Mouse (Mus musculus): Measurements from ENCODE around the gene Anp32a. TPM values are rescaled to one million over a fixed set of nuclear protein-coding genes. Genes with fewer than 3 reads are reported as not detected.

The Anp32a gene
- polyA plus RNA-seq, 1 experiment from 2014 or later = 112 TPM

GRCm38 (mm10) chr9:62351200-62351599, 10.1 kb downstream of the Anp32a start:
- Histone ChIP-seq H3K27ac (ENCODE audit: low read depth, low read length) (peak overlapping the region; percentile 0; the same call in 1 of the 2 replicates), H3K27me3 (replicated peaks; ENCODE audit: control insufficient read depth, insufficient read depth, low read length) (no peaks in the 10 kb centered on the region), H3K36me3 (ENCODE audit: control insufficient read depth, insufficient read depth, low read length) (peaks cover 9% of the 10 kb centered on the region; the same call in 1 of the 2 replicates), H3K9ac (ENCODE audit: low read depth, low read length) (no peak overlapping the region), H3K9me3 (ENCODE audit: control insufficient read depth, low read length) (no peaks in the 10 kb centered on the region), H3K4me2 (0 out of 2 replicates have a peak overlapping the region, but pooled peaks have one; percentile 16), H3K4me3 (ENCODE audit: low read depth, low read length) (no peak overlapping the region), H3K4me1 (replicated peaks; ENCODE audit: control insufficient read depth, insufficient read depth, low read length) (peaks cover 85% of the 10 kb centered on the region)
- ATAC-seq (replicated peaks; ENCODE audit: low FRiP score) (no peak), DNase-seq (ENCODE audit: low spot score) (no peak)
- 36% methylated on average over 4 of the region's 4 CpGs for WGBS

- 33% methylated on average over 7 of the region's 7 CpGs for WGBS
- peak overlapping the region; percentile 67; the same call in 1 of the 2 replicates for H3K27ac ChIP-seq (ENCODE audit: low read depth, low read length)
- ATAC-seq (replicated peaks; ENCODE audit: low FRiP score) (peak; percentile 93), DNase-seq (ENCODE audit: low spot score) (no peak)
- H3K36me3 ChIP-seq (ENCODE audit: control insufficient read depth, insufficient read depth, low read length) = peaks cover 10% of the 10 kb centered on the region; the same call in 1 of the 2 replicates
- H3K27me3 ChIP-seq (replicated peaks; ENCODE audit: control insufficient read depth, insufficient read depth, low read length) = no peaks in the 10 kb centered on the region
- H3K4me2 ChIP-seq = peak overlapping the region; percentile 28
- H3K4me3 ChIP-seq (ENCODE audit: low read depth, low read length) = no peak overlapping the region
- H3K9me3 ChIP-seq (ENCODE audit: control insufficient read depth, low read length) = no peaks in the 10 kb centered on the region
- peaks cover 84% of the 10 kb centered on the region for H3K4me1 ChIP-seq (replicated peaks; ENCODE audit: control insufficient read depth, insufficient read depth, low read length)
- no peak overlapping the region for H3K9ac ChIP-seq (ENCODE audit: low read depth, low read length)
Measured at GRCm38 (mm10) chr9:62353784-62354183, 12.7 kb downstream of the Anp32a start.

GRCm38 (mm10) chr9:62354838-62355719, 14.0 kb downstream of the Anp32a start:
- Histone ChIP-seq H3K36me3 (ENCODE audit: control insufficient read depth, insufficient read depth, low read length) (peaks cover 10% of the 10 kb centered on the region; the same call in 1 of the 2 replicates), H3K27me3 (replicated peaks; ENCODE audit: control insufficient read depth, insufficient read depth, low read length) (no peaks in the 10 kb centered on the region), H3K9me3 (ENCODE audit: control insufficient read depth, low read length) (no peaks in the 10 kb centered on the region), H3K4me3 (ENCODE audit: low read depth, low read length) (no peak overlapping the region), H3K27ac (ENCODE audit: low read depth, low read length) (no peak overlapping the region), H3K4me1 (replicated peaks; ENCODE audit: control insufficient read depth, insufficient read depth, low read length) (peaks cover 76% of the 10 kb centered on the region), H3K4me2 (no peak overlapping the region), H3K9ac (ENCODE audit: low read depth, low read length) (no peak overlapping the region)
- no peak for DNase-seq (ENCODE audit: low spot score)
- no peak for ATAC-seq (replicated peaks; ENCODE audit: low FRiP score)
- 86% methylated on average over 16 of the region's 16 CpGs for WGBS

GRCm38 (mm10) chr9:62355763-62356162, 14.7 kb downstream of the Anp32a start:
- Histone ChIP-seq H3K9me3 (ENCODE audit: control insufficient read depth, low read length) (no peaks in the 10 kb centered on the region), H3K4me3 (ENCODE audit: low read depth, low read length) (no peak overlapping the region), H3K4me2 (no peak overlapping the region), H3K36me3 (ENCODE audit: control insufficient read depth, insufficient read depth, low read length) (peaks cover 10% of the 10 kb centered on the region; the same call in 1 of the 2 replicates), H3K27me3 (replicated peaks; ENCODE audit: control insufficient read depth, insufficient read depth, low read length) (no peaks in the 10 kb centered on the region), H3K27ac (ENCODE audit: low read depth, low read length) (no peak overlapping the region), H3K4me1 (replicated peaks; ENCODE audit: control insufficient read depth, insufficient read depth, low read length) (peaks cover 76% of the 10 kb centered on the region), H3K9ac (ENCODE audit: low read depth, low read length) (no peak overlapping the region)
- 92% methylated on average over 6 of the region's 6 CpGs for WGBS
- ATAC-seq (replicated peaks; ENCODE audit: low FRiP score) = no peak
- no peak for DNase-seq (ENCODE audit: low spot score)

GRCm38 (mm10) chr9:62357593-62357992, 16.5 kb downstream of the Anp32a start:
- no peaks in the 10 kb centered on the region for H3K27me3 ChIP-seq (replicated peaks; ENCODE audit: control insufficient read depth, insufficient read depth, low read length)
- H3K4me1 ChIP-seq (replicated peaks; ENCODE audit: control insufficient read depth, insufficient read depth, low read length) = peaks cover 84% of the 10 kb centered on the region
- H3K9ac ChIP-seq (ENCODE audit: low read depth, low read length) = no peak overlapping the region
- H3K4me2 ChIP-seq = no peak overlapping the region
- H3K9me3 ChIP-seq (ENCODE audit: control insufficient read depth, low read length) = no peaks in the 10 kb centered on the region
- ATAC-seq (replicated peaks; ENCODE audit: low FRiP score) = no peak
- no peak for DNase-seq (ENCODE audit: low spot score)
- WGBS = 62% methylated on average over 8 of the region's 8 CpGs
- H3K36me3 ChIP-seq (ENCODE audit: control insufficient read depth, insufficient read depth, low read length) = peaks cover 8% of the 10 kb centered on the region; the same call in 1 of the 2 replicates
- no peak overlapping the region for H3K27ac ChIP-seq (ENCODE audit: low read depth, low read length)
- H3K4me3 ChIP-seq (ENCODE audit: low read depth, low read length) = no peak overlapping the region

- WGBS = 77% methylated on average over 9 of the region's 9 CpGs
- ATAC-seq (replicated peaks; ENCODE audit: low FRiP score) (no peak), DNase-seq (ENCODE audit: low spot score) (no peak)
- H3K4me2 ChIP-seq = no peak overlapping the region
- no peak overlapping the region for H3K9ac ChIP-seq (ENCODE audit: low read depth, low read length)
- no peaks in the 10 kb centered on the region for H3K27me3 ChIP-seq (replicated peaks; ENCODE audit: control insufficient read depth, insufficient read depth, low read length)
- peaks cover 86% of the 10 kb centered on the region for H3K4me1 ChIP-seq (replicated peaks; ENCODE audit: control insufficient read depth, insufficient read depth, low read length)
- no peak overlapping the region for H3K4me3 ChIP-seq (ENCODE audit: low read depth, low read length)
- H3K36me3 ChIP-seq (ENCODE audit: control insufficient read depth, insufficient read depth, low read length) = peaks cover 8% of the 10 kb centered on the region; the same call in 1 of the 2 replicates
- H3K9me3 ChIP-seq (ENCODE audit: control insufficient read depth, low read length) = no peaks in the 10 kb centered on the region
- H3K27ac ChIP-seq (ENCODE audit: low read depth, low read length) = no peak overlapping the region
Measured at GRCm38 (mm10) chr9:62358851-62359250, 17.8 kb downstream of the Anp32a start.

GRCm38 (mm10) chr9:62360889-62361288, 19.8 kb downstream of the Anp32a start:
- ATAC-seq (replicated peaks; ENCODE audit: low FRiP score) = no peak
- Histone ChIP-seq H3K9ac (ENCODE audit: low read depth, low read length) (0 out of 2 replicates have a peak overlapping the region, but pooled peaks have one; percentile 17), H3K36me3 (ENCODE audit: control insufficient read depth, insufficient read depth, low read length) (peaks cover 4% of the 10 kb centered on the region; the same call in 1 of the 2 replicates), H3K9me3 (ENCODE audit: control insufficient read depth, low read length) (no peaks in the 10 kb centered on the region), H3K4me3 (ENCODE audit: low read depth, low read length) (no peak overlapping the region), H3K27me3 (replicated peaks; ENCODE audit: control insufficient read depth, insufficient read depth, low read length) (no peaks in the 10 kb centered on the region), H3K4me1 (replicated peaks; ENCODE audit: control insufficient read depth, insufficient read depth, low read length) (peaks cover 86% of the 10 kb centered on the region), H3K4me2 (no peak overlapping the region), H3K27ac (ENCODE audit: low read depth, low read length) (no peak overlapping the region)
- no peak for DNase-seq (ENCODE audit: low spot score)
- WGBS = 60% methylated on average over 4 of the region's 4 CpGs

- Histone ChIP-seq H3K4me2 (peak overlapping the region; percentile 57), H3K4me1 (replicated peaks; ENCODE audit: control insufficient read depth, insufficient read depth, low read length) (peaks cover 86% of the 10 kb centered on the region), H3K9me3 (ENCODE audit: control insufficient read depth, low read length) (no peaks in the 10 kb centered on the region), H3K4me3 (ENCODE audit: low read depth, low read length) (peak overlapping the region; percentile 28), H3K9ac (ENCODE audit: low read depth, low read length) (peak overlapping the region; percentile 47), H3K36me3 (ENCODE audit: control insufficient read depth, insufficient read depth, low read length) (no peaks in the 10 kb centered on the region), H3K27ac (ENCODE audit: low read depth, low read length) (0 out of 2 replicates have a peak overlapping the region, but pooled peaks have one; percentile 30), H3K27me3 (replicated peaks; ENCODE audit: control insufficient read depth, insufficient read depth, low read length) (no peaks in the 10 kb centered on the region)
- no peak for DNase-seq (ENCODE audit: low spot score)
- ATAC-seq (replicated peaks; ENCODE audit: low FRiP score) = no peak
- 24% methylated on average over 11 of the region's 11 CpGs for WGBS
Measured at GRCm38 (mm10) chr9:62362835-62363385, 21.8 kb downstream of the Anp32a start.

All from liver, embryonic 11.5 days (tissue).